Mouse (Mus musculus): ENCODE results near the gene Apoc2. TPM values are rescaled to one million over a fixed set of nuclear protein-coding genes. Genes with fewer than 3 reads are reported as not detected.

Gene Apoc2
- polyA plus RNA-seq, 1 experiment = 0.47 TPM

- Histone ChIP-seq H3K27me3 (ENCODE audit: control insufficient read depth, insufficient read depth, low read length) (no peaks in the 10 kb centered on the region), H3K4me1 (ENCODE audit: control insufficient read depth, insufficient read depth, low read length) (peaks cover 14% of the 10 kb centered on the region), H3K4me3 (ENCODE audit: control insufficient read depth, low read depth, low read length) (peak overlapping the region; percentile 82), H3K36me3 (ENCODE audit: control insufficient read depth, insufficient read depth, low read length) (no peaks in the 10 kb centered on the region), H3K27ac (ENCODE audit: control insufficient read depth, insufficient read depth, low read depth, low read length) (peak overlapping the region; percentile 65)
- TF ChIP-seq POLR2A (IDR thresholded peaks at IDR 0.05; ENCODE audit: control insufficient read depth, low read depth, low read length) = peak; percentile 66
- no peak for TF ChIP-seq CTCF (IDR thresholded peaks at IDR 0.05; ENCODE audit: control insufficient read depth, insufficient read depth, insufficient replicate concordance, low read depth, low read length)
Measured at GRCm38 (mm10) chr7:19628536-19629360, 49.0 kb downstream of the Apoc2 start.

- no peaks in the 10 kb centered on the region for H3K36me3 ChIP-seq (ENCODE audit: control insufficient read depth, insufficient read depth, low read length)
- peaks cover 14% of the 10 kb centered on the region for H3K4me1 ChIP-seq (ENCODE audit: control insufficient read depth, insufficient read depth, low read length)
- H3K27ac ChIP-seq (ENCODE audit: control insufficient read depth, insufficient read depth, low read depth, low read length) = peak overlapping the region; percentile 34; the same call in 1 of the 2 replicates
- TF ChIP-seq CTCF (IDR thresholded peaks at IDR 0.05; ENCODE audit: control insufficient read depth, insufficient read depth, insufficient replicate concordance, low read depth, low read length) (no peak), POLR2A (IDR thresholded peaks at IDR 0.05; ENCODE audit: control insufficient read depth, low read depth, low read length) (no peak)
- no peaks in the 10 kb centered on the region for H3K27me3 ChIP-seq (ENCODE audit: control insufficient read depth, insufficient read depth, low read length)
- H3K4me3 ChIP-seq (ENCODE audit: control insufficient read depth, low read depth, low read length) = peak overlapping the region; percentile 76
Measured at GRCm38 (mm10) chr7:19628192-19628535, 49.6 kb downstream of the Apoc2 start.

GRCm38 (mm10) chr7:19627721-19628120, 50.0 kb downstream of the Apoc2 start:
- Histone ChIP-seq H3K4me3 (ENCODE audit: control insufficient read depth, low read depth, low read length) (peak overlapping the region; percentile 76), H3K4me1 (ENCODE audit: control insufficient read depth, insufficient read depth, low read length) (peaks cover 14% of the 10 kb centered on the region), H3K27me3 (ENCODE audit: control insufficient read depth, insufficient read depth, low read length) (no peaks in the 10 kb centered on the region), H3K27ac (ENCODE audit: control insufficient read depth, insufficient read depth, low read depth, low read length) (peak overlapping the region; percentile 5; the same call in 1 of the 2 replicates), H3K36me3 (ENCODE audit: control insufficient read depth, insufficient read depth, low read length) (no peaks in the 10 kb centered on the region)
- TF ChIP-seq POLR2A (IDR thresholded peaks at IDR 0.05; ENCODE audit: control insufficient read depth, low read depth, low read length) (no peak), CTCF (IDR thresholded peaks at IDR 0.05; ENCODE audit: control insufficient read depth, insufficient read depth, insufficient replicate concordance, low read depth, low read length) (no peak)

- no peak overlapping the region for H3K4me3 ChIP-seq (ENCODE audit: control insufficient read depth, low read depth, low read length)
- no peaks in the 10 kb centered on the region for H3K36me3 ChIP-seq (ENCODE audit: control insufficient read depth, insufficient read depth, low read length)
- H3K4me1 ChIP-seq (ENCODE audit: control insufficient read depth, insufficient read depth, low read length) = peaks cover 12% of the 10 kb centered on the region
- H3K27ac ChIP-seq (ENCODE audit: control insufficient read depth, insufficient read depth, low read depth, low read length) = no peak overlapping the region
- TF ChIP-seq POLR2A (IDR thresholded peaks at IDR 0.05; ENCODE audit: control insufficient read depth, low read depth, low read length) (no peak), CTCF (IDR thresholded peaks at IDR 0.05; ENCODE audit: control insufficient read depth, insufficient read depth, insufficient replicate concordance, low read depth, low read length) (no peak)
- H3K27me3 ChIP-seq (ENCODE audit: control insufficient read depth, insufficient read depth, low read length) = no peaks in the 10 kb centered on the region
Measured at GRCm38 (mm10) chr7:19623433-19623832, 54.3 kb downstream of the Apoc2 start.

- Histone ChIP-seq H3K27me3 (ENCODE audit: control insufficient read depth, insufficient read depth, low read length) (no peaks in the 10 kb centered on the region), H3K27ac (ENCODE audit: control insufficient read depth, insufficient read depth, low read depth, low read length) (no peak overlapping the region), H3K4me3 (ENCODE audit: control insufficient read depth, low read depth, low read length) (no peak overlapping the region), H3K36me3 (ENCODE audit: control insufficient read depth, insufficient read depth, low read length) (no peaks in the 10 kb centered on the region), H3K4me1 (ENCODE audit: control insufficient read depth, insufficient read depth, low read length) (peaks cover 4% of the 10 kb centered on the region)
- TF ChIP-seq POLR2A (IDR thresholded peaks at IDR 0.05; ENCODE audit: control insufficient read depth, low read depth, low read length) = no peak
- TF ChIP-seq CTCF (IDR thresholded peaks at IDR 0.05; ENCODE audit: control insufficient read depth, insufficient read depth, insufficient replicate concordance, low read depth, low read length) = no peak
Measured at GRCm38 (mm10) chr7:19622241-19622640, 55.5 kb downstream of the Apoc2 start.

Other genes with a start within 250 kb of the Apoc2 start
- 13.2 and 14.1 TPM in 2 replicates for gene Mark4, start 219.1 kb downstream of the Apoc2 start, polyA plus RNA-seq (2012; rRNA removed)
- gene Exoc3l2, start 214.6 kb downstream of the Apoc2 start, polyA plus RNA-seq (2012; rRNA removed) = 26.1 and 27.2 TPM in 2 replicates
- 3.0 and 3.7 TPM in 2 replicates for gene Bloc1s3, start 169.6 kb downstream of the Apoc2 start, polyA plus RNA-seq (2012; rRNA removed)
- gene Trappc6a, start 169.5 kb downstream of the Apoc2 start, polyA plus RNA-seq (2012; rRNA removed) = 61.1 and 62.1 TPM in 2 replicates
- 5.6 and 6.9 TPM in 2 replicates for gene Nkpd1, start 160.1 kb downstream of the Apoc2 start, polyA plus RNA-seq (2012; rRNA removed)
- gene Ppp1r37, start 114.9 kb downstream of the Apoc2 start, polyA plus RNA-seq (2012; rRNA removed) = 37.3 and 48.4 TPM in 2 replicates
- gene Zfp296, start 100.7 kb downstream of the Apoc2 start, polyA plus RNA-seq (2012; rRNA removed) = 7.0 and 10.5 TPM in 2 replicates
- gene Gemin7, start 100.3 kb downstream of the Apoc2 start, polyA plus RNA-seq (2012; rRNA removed) = 64.1 and 68.2 TPM in 2 replicates
- 93.7 and 99.3 TPM in 2 replicates for gene Clasrp, start 73.5 kb downstream of the Apoc2 start, polyA plus RNA-seq (2012; rRNA removed)
- gene Relb, start 48.5 kb downstream of the Apoc2 start, polyA plus RNA-seq (2012; rRNA removed) = 4.1 and 5.1 TPM in 2 replicates
- gene Clptm1, start 12.9 kb downstream of the Apoc2 start, polyA plus RNA-seq (2012; rRNA removed) = 81.1 and 85.6 TPM in 2 replicates
- not detected in 2 replicates for gene Gm44805, start 3.5 kb upstream of the Apoc2 start, polyA plus RNA-seq (2012; rRNA removed)
- gene Apoc4, start 3.5 kb upstream of the Apoc2 start, polyA plus RNA-seq (2012; rRNA removed) = not detected in 2 replicates
- gene Apoc1, start 14.7 kb upstream of the Apoc2 start, polyA plus RNA-seq (2012; rRNA removed) = 17.3 and 21.1 TPM in 2 replicates
- gene Apoe, start 21.2 kb upstream of the Apoc2 start, polyA plus RNA-seq (2012; rRNA removed) = 122 and 180 TPM in 2 replicates
- 36.8 and 38.3 TPM in 2 replicates for gene Tomm40, start 37.5 kb upstream of the Apoc2 start, polyA plus RNA-seq (2012; rRNA removed)
- 69.1 and 71.8 TPM in 2 replicates for gene Nectin2, start 72.5 kb upstream of the Apoc2 start, polyA plus RNA-seq (2012; rRNA removed)
- 4.5 and 7.5 TPM in 2 replicates for gene Bcam, start 93.1 kb upstream of the Apoc2 start, polyA plus RNA-seq (2012; rRNA removed)
- gene Cblc, start 118.9 kb upstream of the Apoc2 start, polyA plus RNA-seq (2012; rRNA removed) = 0.82 TPM in 1 of 2 replicates, not detected in the other
- 4.4 and 5.9 TPM in 2 replicates for gene Bcl3, start 144.8 kb upstream of the Apoc2 start, polyA plus RNA-seq (2012; rRNA removed)
- gene Gm19345, start 174.1 kb upstream of the Apoc2 start, polyA plus RNA-seq (2012; rRNA removed) = 0.21 and 0.42 TPM in 2 replicates
- 0.32 and 0.37 TPM in 2 replicates for gene Ceacam16, start 183.4 kb upstream of the Apoc2 start, polyA plus RNA-seq (2012; rRNA removed)
- not detected in 2 replicates for gene Ceacam19, start 210.0 kb upstream of the Apoc2 start, polyA plus RNA-seq (2012; rRNA removed)
- gene Pvr, start 243.2 kb upstream of the Apoc2 start, polyA plus RNA-seq (2012; rRNA removed) = 5.5 and 6.1 TPM in 2 replicates

Measured in testis, adult 2 months (tissue).